Mouse (Mus musculus) limb, embryonic 11.5 days (tissue): ENCODE data around the gene Ppp1r37. TPM values are rescaled to one million over a fixed set of nuclear protein-coding genes. Genes with fewer than 3 reads are reported as not detected.
A peak's percentile ranks its signal among the peaks of the same experiment; 100 is the strongest.

Experiments
- ATAC-seq: fragments of 200-750 bp; cut with Nextera tagmentation; 2 replicates; pipeline ENCODE4 v1.8.0; 2017; ENCODE audit warnings: low read depth; ENCODE audit not compliant: insufficient number of reproducible peaks, low FRiP score, low TSS enrichment
- DNase-seq: peaks from one replicate; pipeline ENCODE4 v3.0.0-alpha.2; 2015; ENCODE audit warnings: low spot score
- H3K27ac ChIP-seq: fragments of 300-500 bp; sonication (generic); replicated peaks from 2 replicates; pipeline ENCODE4 v1.5.1; 2014; ENCODE audit warnings: low read depth, mild to moderate bottlenecking, low read length
- H3K27me3 ChIP-seq: fragments of 300-500 bp; sonication (generic); 2 replicates; pipeline ENCODE4 v1.6.1; 2014; ENCODE audit warnings: mild to moderate bottlenecking, low read length, mixed read lengths; ENCODE audit not compliant: control insufficient read depth, insufficient read depth
- H3K36me3 ChIP-seq: fragments of 300-500 bp; sonication (generic); 2 replicates; pipeline ENCODE4 v1.6.1; 2014; ENCODE audit warnings: mild to moderate bottlenecking, low read length, moderate library complexity, mixed read lengths; ENCODE audit not compliant: control insufficient read depth, insufficient read depth
- H3K4me1 ChIP-seq: fragments of 300-500 bp; sonication (generic); 2 replicates; pipeline ENCODE4 v1.6.1; 2014; ENCODE audit warnings: low read length, mixed read lengths; ENCODE audit not compliant: control insufficient read depth, insufficient read depth
- H3K4me2 ChIP-seq: fragments of 300-500 bp; sonication (generic); 2 replicates; pipeline ENCODE4 v1.6.1; 2014; ENCODE audit warnings: low read depth, mild to moderate bottlenecking, moderate library complexity; ENCODE audit not compliant: severe bottlenecking
- H3K4me3 ChIP-seq: fragments of 300-500 bp; sonication (generic); 2 replicates; pipeline ENCODE4 v1.5.1; 2014; ENCODE audit warnings: low read depth, low read length
- H3K9ac ChIP-seq: fragments of 300-500 bp; sonication (generic); 2 replicates; pipeline ENCODE4 v1.6.1; 2014; ENCODE audit warnings: mild to moderate bottlenecking, low read length
- H3K9me3 ChIP-seq: fragments of 300-500 bp; sonication (generic); 2 replicates; pipeline ENCODE4 v1.6.1; 2016; ENCODE audit warnings: low read length; ENCODE audit not compliant: control insufficient read depth
- WGBS: fragments of 180-500 bp; shearing (Covaris S2); extraction: QIAGEN DNeasy Blood & Tissue Kit; methylation state at CpG from one replicate; pipeline ENCODE4 v1.1.7; 2014; 5-methylcytosine and 5-hydroxymethylcytosine counted together
- polyA plus RNA-seq: library from polyadenylated mRNA; unstranded; fragments of >200 nt; fragmentation: Nextera tagmentation; extraction: Ambion mirVana; gene quantifications from 2 replicates; pipeline ENCODE4 v1.2.1, GENCODE M21; 2014

Gene Ppp1r37
- polyA plus RNA-seq, 1 experiment from 2014 or later = 5.5 TPM

DNA sequence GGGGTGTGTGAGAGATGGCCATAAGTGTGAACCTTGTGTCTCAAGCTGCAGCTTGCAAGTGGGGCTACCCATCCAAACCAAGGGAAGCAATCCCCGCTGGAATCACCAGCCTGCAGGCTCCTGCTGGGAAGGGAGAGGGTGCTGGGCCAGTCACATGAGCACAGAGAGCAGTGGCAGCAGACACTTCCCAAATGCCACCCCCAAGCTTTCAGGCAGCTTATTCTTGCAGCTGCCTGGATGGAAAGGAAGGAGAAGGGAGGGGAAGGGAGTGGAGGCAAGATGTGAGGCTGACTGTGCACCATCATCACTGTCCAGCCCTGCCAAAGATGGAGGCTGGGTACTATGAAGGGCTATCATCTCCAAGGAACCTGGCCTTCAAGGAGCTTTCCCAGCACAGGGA is 8.7 kb downstream of the Ppp1r37 start:
- H3K36me3 ChIP-seq = peaks cover 19% of the 10 kb centered on the region
- no peak overlapping the region for H3K9ac ChIP-seq
- H3K4me1 ChIP-seq = no peaks in the 10 kb centered on the region; the same call in 1 of the 2 replicates
- H3K27me3 ChIP-seq = no peaks in the 10 kb centered on the region
- DNase-seq (no peak), ATAC-seq (no peak)
- 63% methylated on average over 1 of the region's 1 CpGs for WGBS
- no peak overlapping the region for H3K27ac ChIP-seq
- no peak overlapping the region for H3K4me2 ChIP-seq
- no peak overlapping the region for H3K4me3 ChIP-seq
- no peaks in the 10 kb centered on the region for H3K9me3 ChIP-seq

GRCm38 (mm10) chr7:19552443-19552842 is 10.4 kb downstream of the Ppp1r37 start:
- DNase-seq (no peak), ATAC-seq (no peak)
- WGBS = 67% methylated on average over 2 of the region's 2 CpGs
- Histone ChIP-seq H3K4me1 (no peaks in the 10 kb centered on the region), H3K4me2 (no peak overlapping the region), H3K36me3 (peaks cover 12% of the 10 kb centered on the region; the same call in 1 of the 2 replicates), H3K4me3 (no peak overlapping the region), H3K27ac (no peak overlapping the region), H3K27me3 (no peaks in the 10 kb centered on the region), H3K9ac (no peak overlapping the region), H3K9me3 (no peaks in the 10 kb centered on the region)

- Histone ChIP-seq H3K9me3 (no peaks in the 10 kb centered on the region), H3K27ac (no peak overlapping the region), H3K4me1 (0 out of 2 replicates have a peak, but pooled peaks cover under 1% of the 10 kb centered on the region), H3K27me3 (no peaks in the 10 kb centered on the region), H3K4me2 (no peak overlapping the region), H3K4me3 (no peak overlapping the region), H3K36me3 (peaks cover 9% of the 10 kb centered on the region; the same call in 1 of the 2 replicates), H3K9ac (no peak overlapping the region)
- DNase-seq = no peak
- ATAC-seq = no peak
- WGBS = 67% methylated on average over 5 of the region's 5 CpGs
These were observed 11.2 kb downstream of the Ppp1r37 start for GRCm38 (mm10) chr7:19551634-19552033.

DNA sequence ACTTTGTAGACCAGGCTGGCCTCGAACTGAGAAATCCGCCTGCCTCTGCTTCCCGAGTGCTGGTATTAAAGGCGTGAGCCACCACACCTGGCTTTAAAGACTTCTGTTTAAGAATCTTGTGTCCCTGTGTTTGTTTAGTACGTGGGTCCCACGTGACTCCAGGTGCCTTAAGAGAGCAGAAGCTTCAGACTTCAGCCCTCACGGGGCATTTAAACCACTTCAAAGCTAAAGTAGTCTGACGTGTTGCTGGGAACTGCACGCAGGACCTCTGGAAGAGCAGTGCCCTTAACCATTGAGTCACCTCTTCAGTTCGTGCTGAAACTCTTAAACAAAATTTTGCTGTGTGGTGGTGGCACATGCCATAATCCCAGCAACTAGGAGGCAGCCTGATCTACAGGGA is 13.5 kb downstream of the Ppp1r37 start:
- Histone ChIP-seq H3K9ac (no peak overlapping the region), H3K27me3 (no peaks in the 10 kb centered on the region), H3K27ac (no peak overlapping the region), H3K4me2 (no peak overlapping the region), H3K4me1 (0 out of 2 replicates have a peak, but pooled peaks cover 3% of the 10 kb centered on the region), H3K9me3 (no peaks in the 10 kb centered on the region), H3K36me3 (peaks cover 8% of the 10 kb centered on the region; the same call in 1 of the 2 replicates), H3K4me3 (no peak overlapping the region)
- WGBS = 85% methylated on average over 10 of the region's 10 CpGs
- ATAC-seq = no peak
- no peak for DNase-seq

DNA sequence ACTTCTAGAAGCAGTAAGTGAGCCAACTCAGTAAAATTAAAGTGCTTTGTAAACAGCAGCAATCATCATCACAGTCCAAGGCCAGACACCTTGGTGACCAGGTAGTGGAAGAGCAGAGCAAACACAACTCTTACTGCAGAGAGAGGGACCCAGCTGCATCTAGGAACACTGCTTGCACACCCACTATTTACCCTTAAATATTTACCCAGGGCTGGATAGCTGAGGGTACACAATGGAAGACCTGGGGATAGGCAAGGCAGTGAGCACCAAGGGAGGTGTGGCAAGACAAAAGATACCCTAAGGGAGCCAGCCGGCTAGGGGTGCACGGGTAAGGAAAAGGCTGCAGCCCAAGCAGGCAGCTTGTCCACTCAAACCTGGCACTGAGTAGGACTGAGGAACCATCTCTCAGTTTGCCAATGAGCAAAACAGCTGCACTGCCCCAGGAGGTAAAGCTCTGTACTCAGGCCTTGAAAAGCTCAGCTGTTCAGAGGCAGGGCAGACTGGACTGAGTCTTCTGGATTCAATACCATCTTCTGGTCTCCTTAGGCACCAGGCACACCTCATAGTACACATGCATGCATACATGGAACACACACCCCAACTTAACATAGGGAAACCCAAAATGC is 15.4 kb downstream of the Ppp1r37 start:
- Histone ChIP-seq H3K9me3 (no peaks in the 10 kb centered on the region), H3K4me2 (no peak overlapping the region), H3K9ac (no peak overlapping the region), H3K36me3 (peaks cover under 1% of the 10 kb centered on the region; the same call in 1 of the 2 replicates), H3K4me1 (0 out of 2 replicates have a peak, but pooled peaks cover 3% of the 10 kb centered on the region), H3K27ac (no peak overlapping the region), H3K27me3 (no peaks in the 10 kb centered on the region), H3K4me3 (no peak overlapping the region)
- no peak for DNase-seq
- no peak for ATAC-seq
- WGBS = 84% methylated on average over 2 of the region's 2 CpGs

- 70% methylated on average over 3 of the region's 3 CpGs for WGBS
- DNase-seq = no peak
- no peak overlapping the region for H3K27ac ChIP-seq
These were observed 16.9 kb downstream of the Ppp1r37 start for GRCm38 (mm10) chr7:19546007-19546406.

GRCm38 (mm10) chr7:19543584-19543983 is 19.3 kb downstream of the Ppp1r37 start:
- H3K4me1 ChIP-seq = 0 out of 2 replicates have a peak, but pooled peaks cover 3% of the 10 kb centered on the region
- ATAC-seq (no peak), DNase-seq (peak; percentile 44)
- H3K4me2 ChIP-seq = no peak overlapping the region
- H3K9ac ChIP-seq = no peak overlapping the region
- H3K27me3 ChIP-seq = no peaks in the 10 kb centered on the region
- 56% methylated on average over 6 of the region's 6 CpGs for WGBS
- H3K4me3 ChIP-seq = no peak overlapping the region
- H3K36me3 ChIP-seq = no peaks in the 10 kb centered on the region; the same call in none of the 2 replicates
- H3K9me3 ChIP-seq = no peaks in the 10 kb centered on the region
- no peak overlapping the region for H3K27ac ChIP-seq

More at GRCm38 (mm10) chr7:19546007-19546406, 16.9 kb downstream of the Ppp1r37 start:
- Histone ChIP-seq H3K4me1 (0 out of 2 replicates have a peak, but pooled peaks cover 3% of the 10 kb centered on the region), H3K36me3 (no peaks in the 10 kb centered on the region; the same call in 1 of the 2 replicates), H3K27me3 (no peaks in the 10 kb centered on the region), H3K4me2 (no peak overlapping the region), H3K9ac (no peak overlapping the region), H3K4me3 (no peak overlapping the region), H3K9me3 (no peaks in the 10 kb centered on the region)
- ATAC-seq = no peak

DNA sequence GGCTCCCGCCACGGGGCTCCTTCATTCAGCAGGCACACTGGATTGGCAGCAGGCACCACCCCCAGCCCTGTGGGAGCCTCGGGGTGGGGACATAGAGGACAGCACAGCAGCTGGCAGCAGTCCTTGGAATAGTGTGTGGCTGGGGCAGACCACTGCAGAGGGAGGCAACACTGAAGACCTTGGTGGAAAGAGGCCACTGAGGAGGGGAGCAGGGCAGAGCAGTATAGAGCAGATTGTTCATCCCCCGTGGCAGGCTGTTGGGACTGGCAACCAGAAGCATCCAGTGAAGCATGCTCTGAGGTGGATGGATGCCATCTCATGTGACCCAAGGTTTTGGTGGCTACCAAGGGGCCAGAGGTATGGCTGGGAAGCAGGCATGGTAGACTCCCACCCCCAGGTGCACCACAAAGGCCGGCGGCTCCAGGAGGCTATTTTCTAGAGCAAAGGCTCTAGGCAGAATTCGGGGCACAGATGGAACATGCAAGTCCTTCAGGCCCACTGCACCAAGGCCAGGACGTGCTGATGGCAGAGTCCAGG is 20.7 kb downstream of the Ppp1r37 start:
- no peaks in the 10 kb centered on the region for H3K9me3 ChIP-seq
- H3K4me2 ChIP-seq = no peak overlapping the region
- ATAC-seq (no peak; the same call in 1 of the 2 replicates), DNase-seq (no peak)
- no peaks in the 10 kb centered on the region for H3K27me3 ChIP-seq
- H3K4me3 ChIP-seq = no peak overlapping the region
- H3K4me1 ChIP-seq = 0 out of 2 replicates have a peak, but pooled peaks cover 3% of the 10 kb centered on the region
- H3K27ac ChIP-seq = no peak overlapping the region
- no peaks in the 10 kb centered on the region; the same call in none of the 2 replicates for H3K36me3 ChIP-seq
- 77% methylated on average over 8 of the region's 8 CpGs for WGBS
- no peak overlapping the region for H3K9ac ChIP-seq
